Mouse (Mus musculus): Measurements from ENCODE around the gene Prkar1a.

Gene Prkar1a

DNA sequence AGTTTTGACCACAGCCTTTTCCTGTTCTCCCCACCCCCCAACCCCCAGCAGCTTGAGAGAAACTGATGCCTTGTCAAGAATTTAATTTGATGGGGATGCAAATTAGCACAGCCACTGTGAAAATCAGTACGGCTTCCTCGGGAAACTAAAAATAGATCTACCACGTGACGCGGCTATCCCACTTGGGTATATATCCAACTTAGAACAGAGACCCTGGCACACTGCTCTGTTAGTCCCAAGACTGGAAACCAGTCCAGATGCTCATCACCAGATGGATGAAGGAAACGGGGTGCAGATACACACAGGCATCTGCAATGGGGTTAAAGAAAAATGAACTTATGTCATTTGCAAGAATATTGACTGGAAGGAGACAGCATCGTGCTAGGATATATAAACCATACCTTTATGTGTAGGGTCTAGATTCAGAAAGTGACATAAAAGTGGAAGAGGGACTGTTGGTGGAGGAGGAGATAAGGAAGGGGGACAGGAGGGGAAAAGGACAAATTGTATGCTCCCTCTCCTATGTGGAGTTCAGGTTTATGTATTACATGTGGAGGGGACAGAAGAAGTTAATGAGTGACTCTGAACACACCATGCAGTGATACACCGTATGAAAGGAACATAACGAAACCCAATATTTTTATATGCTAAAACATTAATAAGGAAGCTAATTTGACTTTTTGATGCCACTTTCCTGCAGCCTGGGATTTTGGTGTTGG, 56.3 kb downstream of the Prkar1a start:
- no peak for DNase-seq (ENCODE audit: low read depth)

- DNase-seq (ENCODE audit: low read depth) = no peak
These were observed 56.8 kb downstream of the Prkar1a start for GRCm38 (mm10) chr11:109706055-109706412.

DNA sequence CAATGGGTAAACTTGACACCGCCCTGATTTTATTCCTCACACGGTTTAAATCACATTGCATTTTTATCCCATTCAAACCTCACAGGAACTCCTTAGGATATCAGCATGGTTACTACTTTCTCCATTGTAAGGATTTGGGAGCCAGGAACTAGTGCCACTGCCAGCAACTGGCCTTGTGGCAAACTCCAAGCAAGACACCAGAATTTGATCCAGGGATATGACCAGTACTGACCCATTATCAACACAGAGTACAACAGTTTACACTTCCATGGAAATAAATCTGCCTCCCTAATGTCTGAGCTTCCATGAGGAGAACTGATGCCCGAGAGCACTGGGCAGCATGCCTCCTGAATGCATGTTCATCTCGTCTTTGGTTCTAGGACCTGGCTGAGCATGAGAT, 57.4 kb downstream of the Prkar1a start:
- no peak for DNase-seq (ENCODE audit: low read depth)

- no peak for DNase-seq (ENCODE audit: low read depth)
These were observed 58.2 kb downstream of the Prkar1a start for GRCm38 (mm10) chr11:109707442-109707841.

- no peak for DNase-seq (ENCODE audit: low read depth)
These were observed 59.6 kb downstream of the Prkar1a start for GRCm38 (mm10) chr11:109708786-109709185.

DNA sequence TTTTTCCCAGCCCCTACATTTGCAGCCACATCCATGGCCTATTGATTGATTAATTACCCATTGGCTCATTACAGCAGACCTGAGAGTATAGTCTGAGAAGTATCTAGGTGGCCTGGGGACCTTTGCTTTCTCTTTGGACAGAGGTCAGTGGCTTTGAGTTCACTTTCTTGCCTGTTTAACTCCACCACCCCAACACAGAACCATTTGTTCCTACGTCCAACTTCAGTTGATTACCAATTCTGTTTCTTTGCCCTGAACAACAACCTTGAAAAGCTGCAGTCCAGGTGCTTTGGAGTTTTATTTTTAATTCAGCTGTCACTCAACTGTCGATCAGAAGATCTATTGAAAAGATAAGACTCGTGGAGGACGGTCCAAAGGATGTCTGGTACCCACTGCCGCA, 60.3 kb downstream of the Prkar1a start:
- no peak for DNase-seq (ENCODE audit: low read depth)

DNA sequence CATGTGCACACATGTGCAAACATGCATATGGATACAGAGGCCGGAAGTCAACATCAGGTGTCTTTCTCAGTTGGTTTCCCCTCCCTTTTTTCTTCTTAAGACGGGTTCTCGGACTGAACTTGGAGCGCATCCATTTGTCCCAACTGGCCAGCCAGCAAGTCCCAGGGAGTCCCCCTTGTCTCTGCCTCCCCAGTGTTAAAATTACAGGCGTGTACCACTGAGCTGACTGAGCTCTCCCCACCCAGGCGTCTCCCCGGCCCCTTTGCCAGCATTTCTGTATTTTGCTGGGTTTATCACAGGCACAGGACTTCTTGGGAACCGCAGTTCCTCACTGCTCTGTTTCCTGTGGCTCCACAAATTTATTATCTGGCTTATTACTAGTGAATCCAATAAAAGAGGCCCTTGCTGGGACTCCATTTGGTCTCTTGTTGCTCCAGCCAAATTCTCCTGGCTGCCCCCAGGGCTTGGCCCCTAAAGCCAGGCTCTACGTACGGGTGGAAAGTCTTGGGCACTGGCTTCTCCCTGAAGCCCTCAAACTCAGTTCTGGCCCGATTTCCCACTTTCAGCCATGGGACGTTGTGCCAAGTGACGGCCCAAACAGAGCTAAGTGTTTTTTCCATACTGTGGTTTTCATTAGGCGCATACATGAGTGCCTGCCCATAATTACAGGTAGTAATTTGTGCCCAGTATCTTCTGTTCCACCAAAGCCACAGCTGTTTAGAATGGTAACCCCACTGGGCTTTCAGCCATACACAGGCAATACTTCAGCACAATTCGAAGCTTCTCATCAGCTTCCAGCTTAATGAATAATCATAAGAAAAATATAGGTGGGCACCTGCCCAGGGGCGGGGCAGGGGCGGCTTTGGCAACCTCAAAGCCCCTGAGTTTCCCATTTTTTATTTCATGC, 65.4 kb downstream of the Prkar1a start:
- DNase-seq (ENCODE audit: low read depth) = no peak

DNA sequence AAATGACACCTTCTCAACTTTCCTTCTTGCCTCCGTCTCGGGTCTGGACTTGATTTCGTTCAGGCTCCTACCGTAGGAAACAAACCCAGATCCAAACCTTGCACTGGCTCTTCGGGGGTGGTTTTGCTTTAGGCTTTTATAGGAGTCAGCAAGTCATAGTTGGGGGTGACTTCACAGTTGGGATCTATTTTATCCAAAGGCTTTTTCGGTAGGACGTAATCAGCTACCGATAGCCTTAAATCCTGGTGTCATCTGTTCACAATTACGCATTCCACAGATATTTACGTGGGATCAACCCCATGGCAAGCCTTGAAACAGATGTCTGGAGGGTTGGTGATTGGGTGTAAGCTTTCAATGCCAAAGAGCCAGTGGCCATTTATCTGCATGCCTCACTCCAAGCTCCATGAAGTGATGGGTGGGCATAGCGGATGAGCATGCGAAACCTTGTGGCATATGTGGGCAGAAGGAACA, 66.1 kb downstream of the Prkar1a start:
- no peak for DNase-seq (ENCODE audit: low read depth)

GRCm38 (mm10) chr11:109716981-109717380, 67.8 kb downstream of the Prkar1a start:
- DNase-seq (ENCODE audit: low read depth) = no peak

DNA sequence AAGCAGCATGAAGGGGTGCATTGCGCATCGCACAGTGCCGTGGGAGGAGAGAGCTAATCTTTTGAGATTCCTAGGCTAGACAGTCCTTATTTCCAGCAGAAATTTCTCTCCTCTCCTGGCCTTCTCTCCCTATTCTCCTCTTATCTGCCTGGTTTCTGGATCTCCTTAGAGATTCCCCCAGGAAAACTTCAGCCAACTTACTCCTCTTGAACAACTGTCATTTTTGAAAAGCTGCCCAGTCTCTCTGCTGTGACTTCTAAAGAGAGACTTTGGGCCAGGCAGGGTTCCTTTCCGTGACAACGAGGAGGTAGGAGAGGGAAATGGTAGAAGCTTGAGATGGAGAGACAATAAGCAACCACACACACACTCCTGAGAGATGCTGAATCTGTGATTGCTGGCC, 68.2 kb downstream of the Prkar1a start:
- DNase-seq (ENCODE audit: low read depth) = no peak

GRCm38 (mm10) chr11:109717966-109718895, 69.0 kb downstream of the Prkar1a start:
- DNase-seq (ENCODE audit: low read depth) = no peak
